Mouse (Mus musculus) cerebellum, adult (tissue): ENCODE measurements around the gene Atp8a2.
"Not testable (repeated sequence)": the region's sequence is repeated elsewhere in the genome, so short reads cannot be mapped to it uniquely, and the experiment has no call there.

Source experiments
- ATAC-seq: cut with Nextera tagmentation; 2 replicates; pipeline ENCODE4 v1.9.2; 2017; ENCODE audit warnings: mild to moderate bottlenecking, moderate library complexity, mixed read lengths; ENCODE audit not compliant: insufficient number of reproducible peaks, low FRiP score, low TSS enrichment

Atp8a2 gene

DNA sequence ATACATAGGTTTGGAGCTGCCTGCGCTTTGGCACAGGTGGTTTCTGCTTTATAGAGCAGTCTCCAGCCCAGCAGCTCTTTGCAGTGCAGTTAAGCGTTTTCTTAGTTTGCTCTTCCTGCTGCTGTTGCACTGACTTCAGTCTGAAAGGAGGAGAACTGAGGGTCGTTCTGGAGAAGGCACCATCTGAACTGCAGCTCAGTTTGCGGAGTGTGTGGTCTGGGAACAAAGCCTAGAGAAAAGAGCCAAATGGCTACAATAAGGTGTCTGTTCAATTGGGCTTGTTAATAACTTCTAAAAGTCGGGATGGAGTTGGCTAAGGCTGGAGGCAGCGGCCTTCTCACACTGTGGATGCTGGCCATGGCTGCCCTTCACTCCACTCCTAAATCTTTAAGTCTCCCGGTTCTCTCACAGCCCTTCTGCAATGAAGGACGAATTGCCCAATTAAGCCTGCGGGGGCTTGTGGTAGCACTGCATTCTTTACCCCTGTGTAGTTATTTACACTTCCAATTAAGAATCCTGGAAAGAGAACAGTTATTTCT lies 569.8 kb downstream of the Atp8a2 start:
- no peak for ATAC-seq

DNA sequence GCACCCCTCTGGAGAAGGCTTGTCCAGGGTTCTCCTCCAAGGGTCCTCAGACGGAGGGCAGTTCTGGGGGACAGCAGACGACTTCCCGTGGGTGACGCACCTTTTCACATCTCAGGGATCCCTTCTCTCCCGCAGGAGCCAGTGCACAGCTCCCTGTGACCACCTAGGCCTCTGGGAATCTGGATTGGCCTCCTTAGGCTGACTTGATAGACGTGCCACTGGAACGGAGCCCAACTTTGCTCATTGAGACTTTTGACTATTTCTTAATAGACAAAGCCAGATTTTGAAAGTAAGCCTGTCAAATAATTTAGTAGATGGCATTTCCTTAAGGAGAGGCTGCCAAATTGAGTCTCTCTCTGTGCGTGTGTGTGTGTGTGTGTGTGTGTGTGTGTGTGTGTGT lies 570.3 kb downstream of the Atp8a2 start:
- no peak for ATAC-seq

DNA sequence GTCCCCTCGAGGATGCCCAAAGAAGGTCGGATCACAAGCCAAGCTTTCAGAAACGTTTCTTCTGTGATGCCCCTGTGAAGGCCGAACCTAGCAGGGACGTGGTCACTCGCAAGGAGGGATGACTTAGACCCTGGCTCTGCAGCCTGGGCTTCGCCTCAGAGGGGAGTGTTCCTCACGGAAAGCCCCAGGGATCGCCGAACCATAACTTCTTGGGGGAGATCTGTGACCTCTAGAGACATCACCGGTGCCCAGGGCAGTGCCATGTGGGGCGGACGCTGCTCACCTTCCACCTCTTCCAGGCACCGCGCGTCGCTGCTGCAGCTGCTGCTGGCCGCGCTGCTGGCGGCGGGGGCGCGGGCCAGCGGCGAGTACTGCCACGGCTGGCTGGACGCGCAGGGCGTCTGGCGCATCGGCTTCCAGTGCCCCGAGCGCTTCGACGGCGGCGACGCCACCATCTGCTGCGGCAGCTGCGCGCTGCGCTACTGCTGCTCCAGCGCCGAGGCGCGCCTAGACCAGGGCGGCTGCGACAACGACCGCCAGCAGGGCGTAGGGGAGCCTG lies 571.1 kb downstream of the Atp8a2 start:
- no peak for ATAC-seq

DNA sequence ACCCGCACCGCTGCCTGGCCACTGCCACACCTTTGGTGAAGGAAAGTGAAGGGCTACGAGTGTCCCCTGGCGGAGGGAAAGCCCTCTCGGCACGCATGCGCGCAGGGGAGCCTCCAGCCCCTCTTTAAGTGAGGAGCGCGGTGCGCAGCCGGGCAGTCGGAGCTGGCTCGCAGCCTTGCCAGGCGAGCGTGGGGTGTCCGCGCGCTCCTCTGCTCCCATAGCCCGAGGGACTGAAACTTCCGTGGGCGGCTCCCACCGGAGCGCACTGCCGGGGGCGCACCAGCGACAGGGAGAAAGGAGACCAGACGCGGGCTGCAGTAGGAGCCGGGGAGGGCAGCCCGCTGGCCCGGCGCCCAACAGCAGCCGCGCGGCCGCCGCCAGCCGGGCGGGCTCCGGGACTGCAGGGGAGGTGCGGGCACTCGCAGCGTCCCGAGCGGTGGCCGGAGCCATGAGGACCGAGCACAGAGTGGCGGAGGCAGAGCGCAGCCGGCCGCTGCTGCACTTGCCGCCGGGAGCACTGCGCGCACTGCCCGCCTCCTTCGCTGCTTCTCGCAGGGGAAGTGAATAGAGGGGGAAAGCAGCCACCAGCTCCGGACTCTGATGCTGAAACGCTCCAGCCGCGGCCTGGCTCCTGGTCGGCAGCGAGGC lies 571.7 kb downstream of the Atp8a2 start, which contains the start of gene Shisa2:
Shisa2 (plus strand) TSS at position 151 of the 648 bp plus-strand sequence.
- peak; percentile 49; the same call in 1 of the 2 replicates for ATAC-seq

DNA sequence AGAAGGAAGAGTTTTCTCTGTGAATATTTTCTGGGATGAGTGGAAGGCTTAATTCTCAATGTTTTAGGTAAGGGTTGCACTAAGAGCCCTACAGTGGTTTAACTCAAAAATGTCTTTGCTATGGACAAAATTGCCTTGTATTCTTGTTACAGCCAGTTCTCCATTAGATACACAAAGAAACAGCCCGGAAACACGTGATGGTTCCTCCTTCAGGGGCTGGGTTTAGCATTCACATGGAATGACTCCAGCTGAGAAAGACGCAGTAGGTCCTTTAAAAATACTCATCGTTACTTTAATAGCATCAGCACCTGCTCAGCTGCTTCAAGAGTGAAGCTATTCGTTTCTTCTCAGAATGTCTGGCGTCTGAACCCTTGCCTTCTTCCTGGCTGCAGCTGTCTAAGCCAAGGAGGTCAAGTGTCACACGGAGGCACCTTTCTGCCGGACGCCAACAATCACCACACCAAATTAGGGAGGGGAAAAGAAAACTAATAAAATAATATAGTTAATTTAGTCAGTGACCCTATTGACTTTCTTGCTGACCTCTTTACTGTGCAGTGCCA lies 572.6 kb downstream of the Atp8a2 start:
- no peak for ATAC-seq

GRCm38 (mm10) chr14:59616802-59617201 lies 580.2 kb downstream of the Atp8a2 start:
- ATAC-seq = no peak

DNA sequence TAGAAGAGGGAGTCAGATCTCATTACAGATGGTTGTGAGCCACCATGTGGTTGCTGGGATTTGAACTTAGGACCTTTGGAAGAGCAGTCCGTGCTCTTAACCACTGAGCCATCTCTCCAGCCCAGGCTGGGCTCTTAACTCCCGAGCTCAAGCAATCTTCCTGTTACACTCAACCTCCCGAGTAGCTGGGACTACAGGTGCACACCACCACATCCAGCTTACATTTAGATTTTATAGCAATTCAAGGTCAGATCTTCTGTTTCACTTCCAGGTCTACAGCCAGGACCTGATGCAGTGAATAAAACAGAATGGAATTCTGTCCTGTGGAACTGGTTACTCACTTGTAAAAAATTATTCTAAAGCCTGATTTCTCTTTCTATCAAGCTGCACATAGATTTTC lies 582.8 kb downstream of the Atp8a2 start:
- not testable (repeated sequence) for ATAC-seq

- ATAC-seq = no peak
Measured at GRCm38 (mm10) chr14:59612920-59613625, 583.9 kb downstream of the Atp8a2 start.

DNA sequence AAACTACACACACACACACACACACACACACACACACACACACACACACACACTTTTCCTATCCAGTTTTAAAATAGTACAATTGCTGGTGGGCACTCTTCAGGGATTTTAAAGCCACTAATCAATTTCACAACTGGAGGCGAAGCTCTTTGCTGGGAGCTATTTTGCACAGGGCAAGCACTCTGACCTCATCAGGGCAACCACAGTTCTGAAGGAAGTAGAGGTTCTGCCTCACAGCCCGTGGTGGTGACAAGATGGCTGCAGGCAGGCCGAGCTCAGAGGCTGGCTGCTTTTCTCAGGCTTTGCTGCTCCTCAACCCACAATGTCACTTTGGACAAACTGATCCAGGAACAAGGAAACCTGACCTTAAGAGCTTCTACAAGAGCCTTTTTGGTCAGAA lies 590.0 kb downstream of the Atp8a2 start:
- no peak for ATAC-seq

- 0 out of 2 replicates have a peak, but pooled peaks have one; percentile 61 for ATAC-seq
Measured at GRCm38 (mm10) chr14:59605671-59606353, 591.2 kb downstream of the Atp8a2 start.

- ATAC-seq = no peak
Measured at GRCm38 (mm10) chr14:59604002-59604645, 592.9 kb downstream of the Atp8a2 start.

DNA sequence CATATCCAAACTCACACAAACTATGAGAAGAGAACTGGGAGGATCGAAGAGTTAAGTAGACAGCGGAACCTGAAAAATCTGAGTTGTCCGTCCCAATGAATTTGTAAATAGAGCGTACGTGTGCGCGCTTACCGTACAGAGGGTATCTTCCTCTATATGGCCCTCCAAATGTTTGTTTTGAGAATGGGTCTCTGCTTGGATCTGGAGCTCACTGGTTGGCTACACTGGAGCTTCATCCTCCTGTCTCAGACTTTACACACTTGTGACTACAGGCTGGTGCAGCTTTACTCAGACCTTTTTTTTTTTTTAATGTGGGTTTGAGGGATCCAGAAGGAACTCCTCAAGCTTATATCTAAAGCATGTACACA lies 598.7 kb downstream of the Atp8a2 start:
- no peak for ATAC-seq

- ATAC-seq = peak; percentile 89
Measured at GRCm38 (mm10) chr14:59597398-59598259, 599.4 kb downstream of the Atp8a2 start, which contains the start of gene Cdadc1. Cdadc1 (minus strand) TSS chr14:59597959.

DNA sequence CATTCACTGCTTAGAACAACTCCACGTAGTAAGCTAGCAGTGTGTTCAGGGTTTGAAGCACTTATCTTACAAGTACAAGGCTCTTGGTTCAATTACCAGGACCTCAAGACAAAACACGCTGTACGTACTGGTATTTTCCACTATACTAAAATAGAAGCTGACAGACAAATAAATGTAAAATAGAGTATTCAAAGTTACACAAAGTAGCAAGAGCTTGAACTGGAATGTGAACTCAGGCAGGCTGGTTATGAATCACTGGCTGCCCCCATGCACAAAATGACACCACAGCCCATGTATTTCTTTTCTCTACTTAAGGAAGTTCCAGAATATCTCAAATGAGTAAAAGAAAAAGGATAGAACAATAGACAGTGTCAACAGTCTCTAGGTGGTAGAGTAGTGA lies 602.0 kb downstream of the Atp8a2 start:
- no peak for ATAC-seq

DNA sequence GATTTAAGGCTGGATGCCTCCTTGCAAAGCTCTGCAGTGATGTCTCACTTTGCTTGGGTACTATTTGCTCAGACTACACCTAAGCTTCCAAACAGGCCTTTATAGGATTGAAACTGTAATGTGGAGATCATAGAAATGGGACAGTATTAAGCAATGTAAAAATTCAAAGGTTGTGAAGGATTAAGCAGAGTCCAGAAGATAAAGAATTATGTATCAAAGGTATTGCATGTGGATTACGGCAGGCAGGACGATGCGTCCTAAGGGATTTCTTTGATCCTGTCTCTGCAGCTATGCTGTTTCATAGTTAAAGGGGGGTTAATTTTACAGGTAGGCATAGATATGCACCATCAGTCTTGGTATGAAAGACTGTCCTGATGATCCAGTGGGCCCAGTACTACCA lies 604.4 kb downstream of the Atp8a2 start:
- ATAC-seq = no peak

GRCm38 (mm10) chr14:59591901-59592300 lies 605.1 kb downstream of the Atp8a2 start:
- ATAC-seq = no peak

- ATAC-seq = no peak
Measured at GRCm38 (mm10) chr14:59590614-59591013, 606.4 kb downstream of the Atp8a2 start.
